8 mouse cellular contexts compared by ENCODE assay signal in genomic region chr16:34937611-34938010, GRCm38 (mm10).
A peak's percentile ranks its signal among the peaks of the same experiment; 100 is the strongest.
DNase-seq lines count a peak whose midpoint lies in the region; ATAC-seq and TF ChIP-seq lines count a peak whose summit lies in the region.

No protein-coding gene starts in this region.

- no peak for TF ChIP-seq CTCF in Patski (IDR thresholded peaks at IDR 0.05)

- H3K9ac ChIP-seq in liver, embryonic 12.5 days, result no peak overlapping the region

- WGBS in liver, embryonic 12.5 days (ENCODE audit: insufficient replicate concordance), result 28% methylated on average over 4 of the region's 4 CpGs

- POLR2A ChIA-PET in Patski (lab: Charles Lee), result interaction anchor here (1.1 kb wide), 1 partner anchor 10 kb away, joined by 3 read pairs; no protein-coding TSS in a partner anchor

- no peak overlapping the region for H3K4me3 ChIP-seq in liver, embryonic 12.5 days

- CTCF ChIA-PET in Patski (lab: Charles Lee), result no interaction called here

- H3K9me3 ChIP-seq in liver, embryonic 12.5 days (replicated peaks), result no peaks in the 10 kb centered on the region

- H3K36me3 ChIP-seq in liver, embryonic 12.5 days, result no peaks in the 10 kb centered on the region

- peak overlapping the region; percentile 62 for H3K27ac ChIP-seq in liver, embryonic 12.5 days

- H3K4me1 ChIP-seq in liver, embryonic 12.5 days, result peaks cover 65% of the 10 kb centered on the region

- DNase-seq in adrenal gland, adult (ENCODE audit: inconsistent age in 2 of 2, low spot score in 1 of 2), result peak; percentile 50 to 66
- no peak for DNase-seq in adrenal gland, postnatal 25 days
- no peak for DNase-seq in Patski (ENCODE audit: low read depth, low spot score)
- DNase-seq in heart, postnatal 10 days, result peak; percentile 61 to 65
- no peak for DNase-seq in right cerebral cortex, postnatal 25 days
- no peak for DNase-seq in T-cell, adult 2 months (ENCODE audit: low spot score)
- no peak for DNase-seq in spleen, adult 12 weeks (ENCODE audit: low spot score)

- in situ Hi-C loops in Patski (cut with MboI; ENCODE audit: low pct_unique_long_range_greater_than_20kb), result no loop called here

- intact Hi-C loops in heart, postnatal 10 days (cut with DNase I), result loop anchor here (1.0 kb wide), 1 partner anchor 27 kb away; no protein-coding TSS in a partner anchor

- H3K27me3 ChIP-seq in Patski, result no peaks in the 10 kb centered on the region
- no peaks in the 10 kb centered on the region for H3K27me3 ChIP-seq in liver, embryonic 12.5 days (replicated peaks)

- H3K4me2 ChIP-seq in liver, embryonic 12.5 days, result no peak overlapping the region

- peak; percentile 63 for ATAC-seq in Patski
- peak; percentile 13; the same call in 1 of the 2 replicates for ATAC-seq in liver, embryonic 12.5 days

Comparison
In these comparisons a context has a peak if more than half of its experiments do, and no peak if none do; other contexts are left out.
1. DNase-seq: peak in adrenal gland, adult (2 of 2) and heart, postnatal 10 days (2 of 2); none in adrenal gland, postnatal 25 days (single experiment), Patski (single experiment), right cerebral cortex, postnatal 25 days (single experiment), T-cell, adult 2 months (single experiment) and spleen, adult 12 weeks (single experiment).